Mouse (Mus musculus) stomach, postnatal 0 days (tissue): ENCODE data around the gene Tcf20.

Experiments
- CTCF ChIP-seq: IDR thresholded peaks from 2 replicates; pipeline ENCODE4 v1.5.1; 2016; ENCODE audit warnings: antibody characterized with exemption, low read depth, mild to moderate bottlenecking, moderate library complexity
- EP300 ChIP-seq: optimal IDR thresholded peaks from 2 replicates; pipeline ENCODE3; 2016; ENCODE audit warnings: antibody characterized with exemption

GRCm38 (mm10) chr15:82814321-82814720, 173.4 kb downstream of the Tcf20 start:
- TF ChIP-seq CTCF (no peak), EP300 (no peak)
